23 mouse cellular contexts compared by ENCODE assay signal in genomic region chr13:37337269-37337668, GRCm38 (mm10). TPM values are rescaled to one million over a fixed set of nuclear protein-coding genes. Genes with fewer than 3 reads are reported as not detected.
DNase-seq lines count a peak whose midpoint lies in the region; ATAC-seq and TF ChIP-seq lines count a peak whose summit lies in the region.
"Had no signal": no experiment of that assay in that cellular context is flagged by ENCODE, and none has a peak within 500 bp of the region (broad histone marks: within the 10 kb centered on the region; RNA-seq: fewer than 3 reads in every experiment).

No protein-coding gene starts in this region.

- H3K9me3 ChIP-seq in heart, embryonic 12.5 days (replicated peaks), result no peaks in the 10 kb centered on the region; the same call in 1 of the 2 replicates
- H3K9me3 ChIP-seq: embryonic facial prominence, embryonic 13.5 days; heart, embryonic 15.5 days; hindbrain, embryonic 15.5 days; intestine, embryonic 15.5 days; kidney, embryonic 15.5 days; neural tube, embryonic 15.5 days had no signal

- no peak for TF ChIP-seq POLR2A in spleen, adult 2 months (IDR thresholded peaks at IDR 0.05; ENCODE audit: low read depth, low read length)

- H3K27me3 ChIP-seq in heart, embryonic 12.5 days (replicated peaks), result no peaks in the 10 kb centered on the region
- no peaks in the 10 kb centered on the region for H3K27me3 ChIP-seq in spleen, adult 2 months (ENCODE audit: control insufficient read depth, insufficient read depth, low read length)
- H3K27me3 ChIP-seq: embryonic facial prominence, embryonic 13.5 days; heart, embryonic 15.5 days; hindbrain, embryonic 15.5 days; intestine, embryonic 15.5 days; kidney, embryonic 15.5 days; neural tube, embryonic 15.5 days had no signal

- DNase-seq in heart, adult 8-10 months (ENCODE audit: low spot score), result peak; percentile 36
- no peak for DNase-seq in spleen, adult 2 months (ENCODE audit: low read depth in 1 of 2, low spot score in 2 of 2)
- DNase-seq in spleen, postnatal 14 days (ENCODE audit: low spot score in 2 of 2), result no peak
- DNase-seq in lung, postnatal 36 days, result peak; percentile 46
- DNase-seq in kidney, adult 9 months, result no peak
- no peak for DNase-seq in kidney, adult 8-10 months
- no peak for DNase-seq in layer of hippocampus, adult 9-10 months (ENCODE audit: low spot score)
- DNase-seq: cerebellum, adult 9-11 months; gastrocnemius, adult 2 months; heart, postnatal 4 days; kidney, postnatal 4 days; midbrain, embryonic 14.5 days; right cerebral cortex, postnatal 14 days; spleen, adult 18-20 months; thymus, adult 2 months had no signal

- no peak for ATAC-seq in heart, embryonic 12.5 days (ENCODE audit: insufficient number of reproducible peaks, low FRiP score)
- ATAC-seq: intestine, embryonic 15.5 days had no signal

- no peak for TF ChIP-seq CTCF in spleen, adult 2 months (IDR thresholded peaks at IDR 0.05; ENCODE audit: extremely low read depth, insufficient read depth, insufficient read length, insufficient replicate concordance)

- H3K4me2 ChIP-seq in heart, embryonic 12.5 days, result no peak overlapping the region
- H3K4me2 ChIP-seq: embryonic facial prominence, embryonic 13.5 days; heart, embryonic 15.5 days; hindbrain, embryonic 15.5 days; intestine, embryonic 15.5 days; kidney, embryonic 15.5 days; lung, embryonic 14.5 days; neural tube, embryonic 15.5 days had no signal

- no peak overlapping the region for H3K4me3 ChIP-seq in heart, embryonic 12.5 days
- no peak overlapping the region for H3K4me3 ChIP-seq in spleen, adult 2 months (ENCODE audit: extremely low read depth, insufficient read depth, insufficient read length)
- H3K4me3 ChIP-seq: embryonic facial prominence, embryonic 13.5 days; gastrocnemius, adult 2 months; heart, embryonic 15.5 days; hindbrain, embryonic 15.5 days; intestine, embryonic 15.5 days; kidney, embryonic 15.5 days; neural tube, embryonic 15.5 days had no signal

- no peaks in the 10 kb centered on the region for H3K4me1 ChIP-seq in heart, embryonic 12.5 days (replicated peaks)
- peaks cover 4% of the 10 kb centered on the region; the same call in 1 of the 2 replicates for H3K4me1 ChIP-seq in spleen, adult 2 months (ENCODE audit: control insufficient read depth, insufficient read depth, insufficient read length)
- H3K4me1 ChIP-seq: embryonic facial prominence, embryonic 13.5 days; heart, embryonic 15.5 days; hindbrain, embryonic 15.5 days; intestine, embryonic 15.5 days; kidney, embryonic 15.5 days; neural tube, embryonic 15.5 days had no signal

- H3K27ac ChIP-seq in heart, embryonic 12.5 days (ENCODE audit: poor library complexity, severe bottlenecking), result no peak overlapping the region
- H3K27ac ChIP-seq in spleen, adult 2 months (ENCODE audit: insufficient read depth, low read length), result peak overlapping the region; percentile 24
- H3K27ac ChIP-seq: embryonic facial prominence, embryonic 13.5 days; gastrocnemius, adult 2 months; heart, embryonic 15.5 days; hindbrain, embryonic 15.5 days; intestine, embryonic 15.5 days; kidney, embryonic 15.5 days; neural tube, embryonic 15.5 days had no signal

- WGBS in heart, embryonic 12.5 days, result 84% methylated on average over 4 of the region's 4 CpGs
- WGBS in spleen, adult 2 months, result 24% methylated on average over 4 of the region's 4 CpGs

- no peak overlapping the region for H3K9ac ChIP-seq in heart, embryonic 12.5 days
- H3K9ac ChIP-seq: embryonic facial prominence, embryonic 13.5 days; heart, embryonic 15.5 days; hindbrain, embryonic 15.5 days; intestine, embryonic 15.5 days; kidney, embryonic 15.5 days; lung, embryonic 14.5 days; neural tube, embryonic 15.5 days had no signal

- no peaks in the 10 kb centered on the region for H3K36me3 ChIP-seq in heart, embryonic 12.5 days
- no peaks in the 10 kb centered on the region for H3K36me3 ChIP-seq in spleen, adult 2 months (ENCODE audit: control insufficient read depth, insufficient read depth, low read length)
- H3K36me3 ChIP-seq: embryonic facial prominence, embryonic 13.5 days; heart, embryonic 15.5 days; hindbrain, embryonic 15.5 days; intestine, embryonic 15.5 days; kidney, embryonic 15.5 days; neural tube, embryonic 15.5 days had no signal

RNA-seq across cellular contexts. Expression of gene Ly86, which starts 7.7 kb away (rescaled TPM):
- 1 to 10 TPM; 1.2 to 1.7 (median 1.4) TPM for total RNA-seq in heart, adult 8-10 months (2022)
- 2.6 and 3.1 TPM in 2 replicates for polyA plus RNA-seq in heart, embryonic 12.5 days (2016; fragmentation: Nextera tagmentation; extraction: Ambion mirVana)
- polyA plus RNA-seq in spleen, adult 2 months (2012; rRNA removed), result 44.8 and 49.3 TPM in 2 replicates

Comparison
In these comparisons a context has a peak if more than half of its experiments do, and no peak if none do; other contexts are left out.
1. DNase-seq: peak in heart, adult 8-10 months (single experiment) and lung, postnatal 36 days (single experiment); none in spleen, adult 2 months (0 of 2), spleen, postnatal 14 days (0 of 2), kidney, adult 9 months (single experiment), kidney, adult 8-10 months (0 of 2) and layer of hippocampus, adult 9-10 months (single experiment).
2. RNA of gene Ly86, which starts 7.7 kb away (polyA plus RNA-seq): 44.8 to 49.3 TPM in spleen, adult 2 months; 2.6 to 3.1 TPM in heart, embryonic 12.5 days; every median in the first group is over 10 times any median in the second.